Mouse (Mus musculus) heart, adult 2 months (tissue): ENCODE results near the gene Gadl1.

Experiments
- CTCF ChIP-seq: fragments of 200-600 bp; IDR thresholded peaks from 2 replicates; pipeline ENCODE4 v1.8.1; 2022; ENCODE audit warnings: antibody characterized with exemption, mild to moderate bottlenecking, moderate library complexity
- EP300 ChIP-seq: fragments of 200-500 bp; IDR thresholded peaks from 2 replicates; pipeline ENCODE4 v1.6.1; 2011; ENCODE audit warnings: low read depth, low read length, control low read depth; ENCODE audit not compliant: insufficient read depth

DNA sequence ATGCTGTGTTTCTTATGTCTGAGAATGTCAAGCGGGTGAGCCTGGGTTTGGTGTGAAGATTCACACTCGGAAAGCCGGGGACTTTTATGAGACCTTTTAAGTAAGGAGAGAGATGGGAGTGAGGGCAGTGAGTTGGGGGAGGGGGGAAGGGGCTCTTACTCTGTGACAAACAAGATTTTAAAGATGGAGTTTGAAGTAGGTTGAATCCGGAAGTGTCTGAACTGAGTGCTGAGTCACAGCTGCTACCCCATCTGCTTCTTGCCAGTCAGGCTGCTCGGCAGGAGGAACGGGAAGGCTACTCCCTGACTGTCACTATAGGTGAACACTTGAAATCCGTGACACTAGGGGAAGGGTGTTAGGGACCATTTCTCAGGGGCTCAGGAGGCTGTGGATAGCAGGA lies 33.7 kb downstream of the Gadl1 start:
- TF ChIP-seq CTCF (no peak), EP300 (no peak)
